Mouse (Mus musculus) lung, postnatal 0 days (tissue): Measurements from ENCODE around the gene Lmln. TPM values are rescaled to one million over a fixed set of nuclear protein-coding genes. Genes with fewer than 3 reads are reported as not detected.
"Not testable (repeated sequence)": the region's sequence is repeated elsewhere in the genome, so short reads cannot be mapped to it uniquely, and the experiment has no call there.

ENCODE experiments used
- ATAC-seq: fragments of 200-750 bp; cut with Nextera tagmentation; 2 replicates; pipeline ENCODE4 v1.8.0; 2017; ENCODE audit warnings: moderate library complexity
- DNase-seq: peaks from one replicate; pipeline ENCODE4 v3.0.0-alpha.2; 2016; ENCODE audit warnings: low spot score
- H3K27ac ChIP-seq: fragments of 300-500 bp; sonication (generic); 2 replicates; pipeline ENCODE4 v1.5.1; 2014; ENCODE audit warnings: antibody characterized with exemption, mild to moderate bottlenecking, low read length, mixed read lengths
- H3K27me3 ChIP-seq: fragments of 300-500 bp; sonication (generic); replicated peaks from 2 replicates; pipeline ENCODE4 v1.6.1; 2014; ENCODE audit warnings: low read length, mixed read lengths; ENCODE audit not compliant: insufficient read depth
- H3K36me3 ChIP-seq: fragments of 300-500 bp; sonication (generic); 2 replicates; pipeline ENCODE4 v1.6.1; 2014; ENCODE audit warnings: low read length, mixed read lengths; ENCODE audit not compliant: insufficient read depth
- H3K4me1 ChIP-seq: fragments of 300-500 bp; sonication (generic); 2 replicates; pipeline ENCODE4 v1.6.1; 2014; ENCODE audit warnings: antibody characterized with exemption, low read depth, low read length, mixed read lengths; ENCODE audit not compliant: insufficient read depth
- H3K4me2 ChIP-seq: fragments of 300-500 bp; sonication (generic); replicated peaks from 2 replicates; pipeline ENCODE4 v1.6.1; 2014; ENCODE audit warnings: low read depth, mild to moderate bottlenecking, low read length, moderate library complexity, mixed read lengths
- H3K4me3 ChIP-seq: fragments of 300-500 bp; sonication (generic); 2 replicates; pipeline ENCODE4 v1.5.1; 2014; ENCODE audit warnings: low read depth, low read length
- H3K9ac ChIP-seq: fragments of 300-500 bp; sonication (generic); replicated peaks from 2 replicates; pipeline ENCODE4 v1.6.1; 2014; ENCODE audit warnings: low read depth, mild to moderate bottlenecking
- H3K9me3 ChIP-seq: fragments of 300-500 bp; sonication (generic); 2 replicates; pipeline ENCODE4 v1.6.1; 2016; ENCODE audit warnings: low read length, mixed read lengths
- CTCF ChIP-seq: IDR thresholded peaks from 2 replicates; pipeline ENCODE4 v1.5.1; 2016; ENCODE audit warnings: antibody characterized with exemption, mild to moderate bottlenecking
- EP300 ChIP-seq: IDR thresholded peaks from 2 replicates; pipeline ENCODE4 v1.6.1; 2016; ENCODE audit warnings: antibody characterized with exemption, mild to moderate bottlenecking, control low read depth
- WGBS: fragments of 180-500 bp; shearing (Covaris S2); extraction: QIAGEN DNeasy Blood & Tissue Kit; methylation state at CpG from one replicate; pipeline ENCODE4 v1.1.7; 2014; 5-methylcytosine and 5-hydroxymethylcytosine counted together
- polyA plus RNA-seq: library from polyadenylated mRNA; unstranded; fragments of >200 nt; fragmentation: Nextera tagmentation; extraction: Ambion mirVana; gene quantifications from 2 replicates; pipeline ENCODE4 v1.2.1, GENCODE M21; 2015

Lmln gene
- polyA plus RNA-seq, 1 experiment from 2014 or later = 1.1 TPM

DNA sequence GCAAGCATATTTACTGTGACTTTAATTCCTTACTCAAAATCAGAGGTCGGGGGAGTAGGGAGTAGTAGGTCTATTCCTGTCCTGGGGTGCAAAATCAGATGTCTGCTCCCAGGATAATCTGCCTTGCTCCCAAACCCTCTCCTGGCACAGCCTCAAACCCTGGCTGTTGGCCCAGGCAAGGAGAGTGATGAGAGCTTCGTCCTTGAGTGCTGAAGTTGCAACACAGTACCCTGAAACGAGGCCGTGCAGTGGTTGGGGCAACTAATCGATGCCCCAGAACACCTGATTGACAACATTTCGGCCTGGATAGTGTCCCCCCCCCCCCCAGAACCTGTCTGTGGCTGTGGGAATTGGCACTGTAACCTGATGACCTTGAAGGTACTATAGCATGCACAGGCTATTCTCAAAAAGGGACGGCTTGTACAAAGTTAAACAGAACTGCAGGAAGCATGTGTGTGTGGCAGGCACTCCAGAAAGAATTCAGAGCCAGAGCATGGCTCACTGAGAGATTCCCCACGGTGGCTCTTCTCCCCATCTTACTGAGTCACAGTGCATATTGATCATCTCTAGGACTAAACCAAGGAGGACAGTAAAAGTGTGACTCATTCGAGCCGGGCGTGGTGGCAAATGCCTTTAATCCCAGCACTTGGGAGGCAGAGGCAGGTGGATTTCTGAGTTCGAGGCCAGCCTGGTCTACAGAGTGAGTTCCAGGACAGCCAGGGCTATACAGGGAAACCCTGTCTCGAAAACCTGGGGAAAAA, 101.2 kb downstream of the Lmln start:
- H3K4me2 ChIP-seq = no peak overlapping the region
- no peak overlapping the region for H3K27ac ChIP-seq
- DNase-seq (no peak), ATAC-seq (no peak)
- no peaks in the 10 kb centered on the region for H3K4me1 ChIP-seq
- no peak overlapping the region for H3K4me3 ChIP-seq
- H3K9ac ChIP-seq = no peak overlapping the region
- no peaks in the 10 kb centered on the region for H3K36me3 ChIP-seq
- TF ChIP-seq EP300 (no peak), CTCF (no peak)
- H3K9me3 ChIP-seq = no peaks in the 10 kb centered on the region
- 61% methylated on average over 13 of the region's 13 CpGs for WGBS
- H3K27me3 ChIP-seq = no peaks in the 10 kb centered on the region

DNA sequence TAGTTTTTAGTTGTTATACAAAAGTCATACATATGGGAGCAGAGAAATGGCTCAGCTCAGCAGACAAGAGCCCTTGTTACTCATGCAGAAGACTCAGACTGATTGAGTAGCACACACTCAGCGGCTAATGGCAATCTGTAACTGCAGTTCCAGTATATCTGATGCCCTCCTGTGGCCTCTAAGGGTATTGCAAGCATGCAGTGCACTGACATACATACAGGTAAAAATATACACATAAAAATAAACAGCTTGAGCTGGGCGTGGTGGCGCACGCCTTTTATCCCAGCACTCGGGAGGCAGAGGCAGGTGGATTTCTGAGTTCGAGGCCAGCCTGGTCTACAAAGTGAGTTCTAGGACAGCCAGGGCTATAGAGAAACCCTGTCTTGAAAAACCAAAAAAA, 104.0 kb downstream of the Lmln start:
- ATAC-seq, H3K4me1 ChIP-seq, H3K4me3 ChIP-seq, H3K27ac ChIP-seq, H3K27me3 ChIP-seq, H3K9ac ChIP-seq, H3K9me3 ChIP-seq, H3K36me3 ChIP-seq, H3K4me2 ChIP-seq: not testable (repeated sequence)
- TF ChIP-seq CTCF = peak; percentile 70
- WGBS = 59% methylated on average over 6 of the region's 6 CpGs
- DNase-seq = peak; percentile 39

DNA sequence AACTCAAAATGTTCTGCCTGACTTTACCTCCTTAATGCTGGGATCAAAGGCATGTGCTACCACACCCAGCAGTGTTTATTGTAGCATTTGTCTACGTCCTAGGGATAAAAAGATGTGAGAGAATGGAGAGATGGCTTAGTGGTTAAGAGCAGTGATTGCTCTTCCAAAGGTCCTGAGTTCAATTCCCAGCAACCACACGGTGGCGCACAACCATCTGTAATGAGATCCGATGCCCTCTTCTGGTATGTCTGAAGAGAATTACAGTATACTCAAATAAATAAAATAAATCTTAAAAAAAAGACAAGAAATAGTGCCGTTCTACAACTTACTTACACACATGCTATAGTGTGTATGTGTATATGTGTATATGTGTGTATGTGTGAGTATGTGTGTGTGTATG, 105.2 kb downstream of the Lmln start:
- 38% methylated on average over 5 of the region's 5 CpGs for WGBS
- TF ChIP-seq EP300 (no peak), CTCF (peak; percentile 59)
- H3K9me3 ChIP-seq = no peaks in the 10 kb centered on the region
- no peak for DNase-seq
- H3K27ac ChIP-seq = no peak overlapping the region
- no peak for ATAC-seq
- H3K9ac ChIP-seq = no peak overlapping the region
- H3K4me3 ChIP-seq = no peak overlapping the region
- H3K36me3 ChIP-seq = no peaks in the 10 kb centered on the region
- no peaks in the 10 kb centered on the region for H3K27me3 ChIP-seq
- H3K4me2 ChIP-seq = no peak overlapping the region
- H3K4me1 ChIP-seq = no peaks in the 10 kb centered on the region

DNA sequence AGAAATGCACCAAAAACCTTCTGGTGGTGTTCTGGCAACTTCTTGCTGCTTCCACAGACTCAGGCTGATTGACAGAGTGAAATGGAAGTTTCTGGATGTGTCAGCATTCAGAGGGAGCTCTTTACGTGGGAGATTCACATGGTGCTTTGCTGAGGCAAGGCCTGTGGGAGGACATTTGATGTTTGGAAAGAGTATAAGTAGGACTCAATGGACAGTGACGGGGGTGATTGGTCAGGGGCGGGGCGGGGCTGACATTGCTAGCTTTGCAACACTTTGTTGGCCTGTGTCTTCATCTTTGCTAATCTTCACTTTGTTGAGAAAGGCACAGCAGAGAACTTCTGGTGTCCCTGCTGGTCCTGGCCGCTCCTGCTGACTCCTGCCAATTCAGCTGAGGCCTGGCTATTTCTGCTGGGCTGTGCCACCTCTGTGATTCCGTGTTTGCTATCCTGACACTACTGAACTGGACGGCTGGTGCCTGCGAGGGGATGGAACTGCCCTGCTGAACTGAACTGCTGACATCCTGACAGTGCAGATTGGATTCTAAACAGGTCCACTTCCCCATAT, 107.2 kb downstream of the Lmln start:
- H3K27ac ChIP-seq = no peak overlapping the region
- ATAC-seq = no peak
- 71% methylated on average over 8 of the region's 8 CpGs for WGBS

DNA sequence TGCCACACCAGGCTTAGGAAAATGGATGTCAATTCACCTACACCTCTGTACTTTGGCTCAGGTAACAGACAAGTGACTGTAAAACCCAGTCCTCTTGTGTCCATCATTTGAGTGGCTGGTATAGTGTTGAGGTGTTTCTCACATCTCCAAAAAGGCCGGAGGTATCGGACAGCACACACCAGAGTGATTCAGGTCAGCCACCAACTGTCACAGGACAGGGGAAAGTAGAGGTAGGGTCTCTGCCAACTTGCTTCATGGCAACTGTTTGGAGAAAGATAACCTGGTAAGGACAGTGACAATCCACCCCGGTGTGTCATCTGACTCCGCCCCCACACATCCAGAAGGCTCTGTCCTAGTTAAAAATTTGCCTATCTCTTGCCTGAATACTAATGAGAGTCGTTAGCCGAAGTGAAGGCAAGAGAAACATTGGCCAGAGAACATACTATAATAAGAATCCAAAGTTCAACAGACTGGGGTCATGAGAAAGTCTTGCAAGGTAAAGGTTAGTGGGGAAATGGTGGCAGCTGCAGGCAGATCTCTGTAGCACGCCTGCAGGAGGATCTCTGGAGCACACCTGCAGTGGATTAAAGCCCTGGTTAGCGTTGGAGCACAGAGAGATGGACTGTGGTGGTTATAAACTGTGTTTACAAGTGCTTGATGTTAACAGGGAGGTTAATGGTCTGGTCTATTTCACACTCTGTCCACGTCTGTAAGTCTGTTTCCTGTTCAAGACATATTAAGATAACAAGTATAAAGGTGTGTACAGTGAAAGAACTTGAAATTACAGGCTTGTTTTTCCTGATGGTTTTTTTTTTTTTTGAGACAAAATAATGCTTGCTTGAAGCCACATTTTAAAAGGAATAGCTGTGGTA, 108.6 kb downstream of the Lmln start:
- H3K4me2 ChIP-seq = no peak overlapping the region
- 68% methylated on average over 9 of the region's 9 CpGs for WGBS
- H3K4me3 ChIP-seq = no peak overlapping the region
- H3K4me1 ChIP-seq = no peaks in the 10 kb centered on the region
- no peaks in the 10 kb centered on the region for H3K27me3 ChIP-seq
- H3K36me3 ChIP-seq = no peaks in the 10 kb centered on the region
- no peak overlapping the region for H3K27ac ChIP-seq
- no peaks in the 10 kb centered on the region for H3K9me3 ChIP-seq
- DNase-seq = no peak
- no peak overlapping the region for H3K9ac ChIP-seq
- ATAC-seq = no peak
- no peak for TF ChIP-seq CTCF
- TF ChIP-seq EP300 = no peak

More for the DNA sequence above, 107.2 kb downstream of the Lmln start:
- TF ChIP-seq CTCF = no peak
- TF ChIP-seq EP300 = no peak
- Histone ChIP-seq H3K4me2 (no peak overlapping the region), H3K27me3 (no peaks in the 10 kb centered on the region), H3K9ac (no peak overlapping the region), H3K4me3 (no peak overlapping the region), H3K4me1 (no peaks in the 10 kb centered on the region), H3K9me3 (no peaks in the 10 kb centered on the region), H3K36me3 (no peaks in the 10 kb centered on the region)
- peak; percentile 34 for DNase-seq

DNA sequence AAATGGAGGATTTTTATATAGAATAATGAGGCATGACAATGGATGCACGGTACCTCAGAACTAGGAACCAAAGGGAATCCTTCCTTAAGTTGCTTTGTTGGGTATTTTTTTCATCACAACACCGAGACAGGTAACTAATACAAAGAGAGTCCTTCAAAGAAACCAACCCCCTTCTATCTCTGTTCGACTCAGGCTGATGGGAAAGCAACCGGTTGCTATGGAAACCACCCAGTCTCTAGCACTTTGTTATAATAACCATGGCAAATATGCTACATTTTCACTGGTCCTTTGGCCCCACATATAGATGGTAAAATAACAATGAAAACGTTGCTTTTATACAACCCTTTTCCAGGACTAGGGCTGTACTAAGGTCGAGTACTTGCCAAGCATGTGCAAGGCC, 109.5 kb downstream of the Lmln start:
- no peak for TF ChIP-seq EP300
- no peak for TF ChIP-seq CTCF
- Histone ChIP-seq H3K36me3 (no peaks in the 10 kb centered on the region), H3K4me3 (no peak overlapping the region), H3K9me3 (no peaks in the 10 kb centered on the region), H3K9ac (no peak overlapping the region), H3K27me3 (no peaks in the 10 kb centered on the region), H3K4me2 (no peak overlapping the region), H3K4me1 (no peaks in the 10 kb centered on the region), H3K27ac (no peak overlapping the region)
- ATAC-seq (no peak), DNase-seq (no peak)
- 71% methylated on average over 6 of the region's 6 CpGs for WGBS
